Mouse (Mus musculus): Measurements from ENCODE around the gene Dpp7. TPM values are rescaled to one million over a fixed set of nuclear protein-coding genes. Genes with fewer than 3 reads are reported as not detected.

Dpp7 gene
- polyA plus RNA-seq, 1 experiment, result not detected

DNA sequence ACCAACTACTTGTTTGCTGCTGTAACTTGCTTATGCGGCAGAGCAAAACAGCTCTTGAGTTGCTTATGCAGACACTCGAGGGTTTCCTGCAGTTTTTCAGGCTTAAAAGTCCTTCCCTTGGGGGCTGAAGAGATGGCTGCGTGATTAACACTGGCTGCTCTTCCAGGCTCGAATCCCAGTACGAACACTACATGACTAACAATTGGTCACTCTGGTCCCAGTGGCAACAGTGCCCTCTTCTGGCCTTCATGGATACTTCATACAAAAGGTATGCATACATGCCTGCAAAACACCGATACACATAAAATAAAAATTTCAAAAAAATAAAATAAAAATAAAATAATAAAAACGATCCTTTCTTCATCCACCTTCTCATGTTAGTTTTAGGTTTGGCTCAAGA, 27.7 kb downstream of the Dpp7 start:
- H3K4me1 ChIP-seq (ENCODE audit: control insufficient read depth, insufficient read depth, low read length), result peaks cover 3% of the 10 kb centered on the region; the same call in 1 of the 2 replicates
- no peak overlapping the region for H3K4me3 ChIP-seq (ENCODE audit: insufficient read depth, low read depth, low read length)
- TF ChIP-seq CTCF (IDR thresholded peaks at IDR 0.05; ENCODE audit: insufficient read depth, low read depth, low read length) (no peak), POLR2A (IDR thresholded peaks at IDR 0.05; ENCODE audit: insufficient read depth, low read depth, low read length) (no peak)
- H3K27ac ChIP-seq (ENCODE audit: insufficient read depth, low read depth, low read length), result no peak overlapping the region
- 24% methylated on average over 7 of the region's 7 CpGs for WGBS

DNA sequence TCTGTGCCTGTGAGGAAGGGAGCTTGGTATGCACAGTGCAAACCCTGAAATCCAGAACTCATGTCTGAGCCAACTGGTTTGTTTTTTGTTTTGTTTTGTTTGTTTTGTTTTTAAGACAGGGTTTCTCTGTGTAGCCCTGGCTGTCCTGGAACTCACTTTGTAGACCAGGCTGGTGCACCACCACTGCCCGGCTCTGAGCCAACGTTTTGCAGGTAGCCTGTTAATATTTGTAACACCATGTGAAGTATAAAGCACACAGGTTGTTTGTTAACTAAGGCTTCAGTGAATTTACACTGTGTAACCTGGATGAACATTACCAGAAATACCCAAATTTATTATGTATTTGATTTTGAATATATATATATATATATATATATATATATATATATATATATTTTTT, 30.1 kb downstream of the Dpp7 start:
- H3K4me3 ChIP-seq (ENCODE audit: insufficient read depth, low read depth, low read length), result no peak overlapping the region
- TF ChIP-seq CTCF (IDR thresholded peaks at IDR 0.05; ENCODE audit: insufficient read depth, low read depth, low read length), result no peak
- TF ChIP-seq POLR2A (IDR thresholded peaks at IDR 0.05; ENCODE audit: insufficient read depth, low read depth, low read length), result no peak
- no peak overlapping the region for H3K27ac ChIP-seq (ENCODE audit: insufficient read depth, low read depth, low read length)
- H3K4me1 ChIP-seq (ENCODE audit: control insufficient read depth, insufficient read depth, low read length), result no peaks in the 10 kb centered on the region
- WGBS, result 71% methylated on average over 2 of the region's 2 CpGs

- Histone ChIP-seq H3K27ac (ENCODE audit: insufficient read depth, low read depth, low read length) (peak overlapping the region; percentile 42; the same call in 1 of the 2 replicates), H3K4me1 (ENCODE audit: control insufficient read depth, insufficient read depth, low read length) (peaks cover 9% of the 10 kb centered on the region), H3K4me3 (ENCODE audit: insufficient read depth, low read depth, low read length) (no peak overlapping the region)
- TF ChIP-seq POLR2A (IDR thresholded peaks at IDR 0.05; ENCODE audit: insufficient read depth, low read depth, low read length), result no peak
- TF ChIP-seq CTCF (IDR thresholded peaks at IDR 0.05; ENCODE audit: insufficient read depth, low read depth, low read length), result no peak
- WGBS, result 15% methylated on average over 2 of the region's 2 CpGs
Observed at GRCm38 (mm10) chr2:25320084-25320483, 36.1 kb downstream of the Dpp7 start.

- TF ChIP-seq POLR2A (IDR thresholded peaks at IDR 0.05; ENCODE audit: insufficient read depth, low read depth, low read length) (peak; percentile 99), CTCF (IDR thresholded peaks at IDR 0.05; ENCODE audit: insufficient read depth, low read depth, low read length) (no peak)
- H3K27ac ChIP-seq (ENCODE audit: insufficient read depth, low read depth, low read length), result peak within 1 kb of the TSS; percentile 97
- peak within 1 kb of the TSS; percentile 73 for H3K4me3 ChIP-seq (ENCODE audit: insufficient read depth, low read depth, low read length)
- H3K4me1 ChIP-seq (ENCODE audit: control insufficient read depth, insufficient read depth, low read length), result peaks cover 14% of the 10 kb centered on the region
- WGBS, result 7% methylated on average over 58 of the region's 58 CpGs
Observed at GRCm38 (mm10) chr2:25318971-25319773, 37.0 kb downstream of the Dpp7 start, which contains the start of gene Grin1. Gene Grin1, minus strand, starts transcription at chr2:25319187.

DNA sequence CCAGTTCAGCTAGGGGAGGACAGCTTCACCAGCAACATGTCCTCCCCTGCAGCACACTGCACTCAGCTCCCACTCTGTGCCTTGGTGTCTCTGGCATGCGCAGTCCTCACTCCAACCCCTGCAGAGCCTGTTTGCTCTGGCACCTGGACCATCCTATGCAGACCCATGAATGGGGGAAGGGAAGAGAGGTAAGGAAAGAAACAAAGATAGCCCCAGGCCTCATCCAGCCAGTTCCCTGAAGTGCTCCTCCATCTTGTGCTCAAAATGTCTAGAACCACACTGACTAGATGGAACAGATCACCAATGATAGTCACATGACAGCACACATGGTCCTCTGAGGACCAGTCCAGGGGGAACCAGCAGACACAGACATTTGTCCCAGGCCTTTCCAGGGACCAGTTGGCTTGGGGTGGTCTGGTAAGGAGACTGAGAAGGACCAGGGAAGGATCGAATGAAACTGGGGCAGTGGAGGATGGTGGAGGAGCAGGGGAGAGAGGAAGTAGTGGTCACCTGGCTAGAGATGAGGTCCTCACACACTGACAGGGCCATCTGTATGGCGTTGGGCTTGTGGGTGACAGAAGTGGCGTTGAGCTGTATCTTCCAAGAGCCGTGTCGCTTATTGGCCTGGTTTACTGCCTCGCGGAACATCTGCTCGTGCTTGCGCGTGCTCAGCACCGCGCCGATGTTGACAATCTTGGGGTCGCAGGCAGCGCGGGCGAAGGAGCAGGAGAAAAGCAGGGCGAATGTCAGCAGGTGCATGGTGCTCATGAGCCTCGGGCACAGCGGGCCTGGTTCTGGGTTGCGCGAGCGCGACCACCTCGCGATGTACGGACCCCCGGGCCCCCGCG, 37.8 kb downstream of the Dpp7 start:
- peaks cover 16% of the 10 kb centered on the region for H3K4me1 ChIP-seq (ENCODE audit: control insufficient read depth, insufficient read depth, low read length)
- no peak for TF ChIP-seq CTCF (IDR thresholded peaks at IDR 0.05; ENCODE audit: insufficient read depth, low read depth, low read length)
- WGBS, result 1% methylated on average over 31 of the region's 31 CpGs
- peak overlapping the region; percentile 97 for H3K27ac ChIP-seq (ENCODE audit: insufficient read depth, low read depth, low read length)
- peak overlapping the region; percentile 73 for H3K4me3 ChIP-seq (ENCODE audit: insufficient read depth, low read depth, low read length)

- WGBS, result 11% methylated on average over 11 of the region's 11 CpGs
- TF ChIP-seq POLR2A (IDR thresholded peaks at IDR 0.05; ENCODE audit: insufficient read depth, low read depth, low read length), result no peak
- no peak for TF ChIP-seq CTCF (IDR thresholded peaks at IDR 0.05; ENCODE audit: insufficient read depth, low read depth, low read length)
- Histone ChIP-seq H3K27ac (ENCODE audit: insufficient read depth, low read depth, low read length) (no peak overlapping the region), H3K4me3 (ENCODE audit: insufficient read depth, low read depth, low read length) (no peak overlapping the region), H3K4me1 (ENCODE audit: control insufficient read depth, insufficient read depth, low read length) (peaks cover 31% of the 10 kb centered on the region)
Observed at GRCm38 (mm10) chr2:25311491-25311891, 44.7 kb downstream of the Dpp7 start.

GRCm38 (mm10) chr2:25310969-25311368, 45.2 kb downstream of the Dpp7 start:
- Histone ChIP-seq H3K4me3 (ENCODE audit: insufficient read depth, low read depth, low read length) (no peak overlapping the region), H3K27ac (ENCODE audit: insufficient read depth, low read depth, low read length) (no peak overlapping the region), H3K4me1 (ENCODE audit: control insufficient read depth, insufficient read depth, low read length) (peaks cover 31% of the 10 kb centered on the region)
- 18% methylated on average over 22 of the region's 22 CpGs for WGBS
- TF ChIP-seq CTCF (IDR thresholded peaks at IDR 0.05; ENCODE audit: insufficient read depth, low read depth, low read length) (no peak), POLR2A (IDR thresholded peaks at IDR 0.05; ENCODE audit: insufficient read depth, low read depth, low read length) (no peak)

- Histone ChIP-seq H3K27ac (ENCODE audit: insufficient read depth, low read depth, low read length) (no peak overlapping the region), H3K4me3 (ENCODE audit: insufficient read depth, low read depth, low read length) (no peak overlapping the region), H3K4me1 (ENCODE audit: control insufficient read depth, insufficient read depth, low read length) (peaks cover 36% of the 10 kb centered on the region)
- 55% methylated on average over 10 of the region's 10 CpGs for whole genome bisulfite sequencing
- TF ChIP-seq CTCF (IDR thresholded peaks at IDR 0.05; ENCODE audit: insufficient read depth, low read depth, low read length) (no peak), POLR2A (IDR thresholded peaks at IDR 0.05; ENCODE audit: insufficient read depth, low read depth, low read length) (no peak)
Observed at GRCm38 (mm10) chr2:25310180-25310579, 46.0 kb downstream of the Dpp7 start.
